Mouse (Mus musculus) kidney, postnatal 0 days (tissue): ENCODE measurements at regions not wholly inside any gene's neighbourhood (a gene's known extent, or its start where the extent isn't known, plus 50 kb on each side); places are given as distances from the start of the nearest gene placed in this dataset.
A peak's percentile ranks its signal among the peaks of the same experiment; 100 is the strongest.

Experiments used
- ATAC-seq: fragments of 200-750 bp; cut with Nextera tagmentation; replicated peaks from 2 replicates; pipeline ENCODE4 v1.8.0; 2017; ENCODE audit warnings: low read depth, moderate number of reproducible peaks, moderate TSS enrichment, moderate library complexity; ENCODE audit not compliant: low FRiP score
- DNase-seq: peaks from one replicate; pipeline ENCODE4 v3.0.0-alpha.2; 2016; ENCODE audit warnings: low spot score
- H3K27ac ChIP-seq: fragments of 300-500 bp; sonication (generic); 2 replicates; pipeline ENCODE4 v1.5.1; 2014; ENCODE audit warnings: mild to moderate bottlenecking
- H3K27me3 ChIP-seq: fragments of 300-500 bp; sonication (generic); 2 replicates; pipeline ENCODE4 v1.6.1; 2014; ENCODE audit warnings: low read length, mixed read lengths; ENCODE audit not compliant: insufficient read depth
- H3K36me3 ChIP-seq: fragments of 300-500 bp; sonication (generic); 2 replicates; pipeline ENCODE4 v1.6.1; 2014; ENCODE audit warnings: low read length, mixed read lengths; ENCODE audit not compliant: insufficient read depth
- H3K4me1 ChIP-seq: fragments of 300-500 bp; sonication (generic); replicated peaks from 2 replicates; pipeline ENCODE4 v1.6.1; 2014; ENCODE audit warnings: antibody characterized with exemption, low read length, mixed read lengths; ENCODE audit not compliant: insufficient read depth
- H3K4me2 ChIP-seq: fragments of 300-500 bp; sonication (generic); 2 replicates; pipeline ENCODE4 v1.6.1; 2014; ENCODE audit warnings: mild to moderate bottlenecking, low read length, moderate library complexity, mixed read lengths
- H3K4me3 ChIP-seq: fragments of 300-500 bp; sonication (generic); replicated peaks from 2 replicates; pipeline ENCODE4 v1.5.1; 2014; ENCODE audit warnings: low read depth, low read length
- H3K9ac ChIP-seq: fragments of 300-500 bp; sonication (generic); 2 replicates; pipeline ENCODE4 v1.6.1; 2014; ENCODE audit warnings: low read depth, low read length
- H3K9me3 ChIP-seq: fragments of 300-500 bp; sonication (generic); replicated peaks from 2 replicates; pipeline ENCODE4 v1.6.1; 2016; ENCODE audit warnings: low read length, inconsistent platforms, mixed read lengths
- CTCF ChIP-seq: IDR thresholded peaks from 2 replicates; pipeline ENCODE4 v1.5.1; 2016; ENCODE audit warnings: antibody characterized with exemption, low read depth, mild to moderate bottlenecking, moderate library complexity
- WGBS: fragments of 180-500 bp; shearing (Covaris S2); extraction: QIAGEN DNeasy Blood & Tissue Kit; methylation state at CpG from one replicate; pipeline ENCODE4 v1.1.7; 2014; 5-methylcytosine and 5-hydroxymethylcytosine counted together

- H3K36me3 ChIP-seq: no peaks in the 10 kb centered on the region
- no peak overlapping the region for H3K27ac ChIP-seq
- no peak overlapping the region for H3K4me2 ChIP-seq
- no peak for ATAC-seq
- no peak overlapping the region for H3K4me3 ChIP-seq
- no peak overlapping the region for H3K9ac ChIP-seq
- 77% methylated on average over 5 of the region's 5 CpGs for WGBS
- no peaks in the 10 kb centered on the region for H3K9me3 ChIP-seq
- no peak for TF ChIP-seq CTCF
- DNase-seq: no peak
- H3K27me3 ChIP-seq: 0 out of 2 replicates have a peak, but pooled peaks cover 4% of the 10 kb centered on the region
- H3K4me1 ChIP-seq: no peaks in the 10 kb centered on the region
These were observed 75.1 kb upstream of the Calcoco1 start for GRCm38 (mm10) chr15:102797020-102797618.

GRCm38 (mm10) chr15:102800049-102800448, 78.1 kb upstream of the Calcoco1 start:
- Histone ChIP-seq H3K9ac (no peak overlapping the region), H3K4me1 (no peaks in the 10 kb centered on the region), H3K4me2 (no peak overlapping the region), H3K27me3 (0 out of 2 replicates have a peak, but pooled peaks cover 4% of the 10 kb centered on the region), H3K4me3 (no peak overlapping the region), H3K36me3 (no peaks in the 10 kb centered on the region), H3K9me3 (no peaks in the 10 kb centered on the region), H3K27ac (no peak overlapping the region)
- 37% methylated on average over 4 of the region's 4 CpGs for WGBS
- no peak for TF ChIP-seq CTCF
- peak; percentile 38 for DNase-seq
- no peak for ATAC-seq

GRCm38 (mm10) chr15:102802265-102802813, 80.4 kb upstream of the Calcoco1 start:
- no peak overlapping the region for H3K27ac ChIP-seq
- no peak overlapping the region for H3K4me3 ChIP-seq
- H3K36me3 ChIP-seq: no peaks in the 10 kb centered on the region
- TF ChIP-seq CTCF: no peak
- no peak for ATAC-seq
- peak; percentile 4 for DNase-seq
- WGBS: 39% methylated on average over 8 of the region's 8 CpGs
- H3K4me2 ChIP-seq: no peak overlapping the region
- no peaks in the 10 kb centered on the region for H3K4me1 ChIP-seq
- no peaks in the 10 kb centered on the region for H3K9me3 ChIP-seq
- no peak overlapping the region for H3K9ac ChIP-seq
- peaks cover 3% of the 10 kb centered on the region; the same call in 1 of the 2 replicates for H3K27me3 ChIP-seq

- Histone ChIP-seq H3K9me3 (no peaks in the 10 kb centered on the region), H3K9ac (no peak overlapping the region), H3K27me3 (no peaks in the 10 kb centered on the region; the same call in 1 of the 2 replicates), H3K27ac (no peak overlapping the region), H3K4me2 (no peak overlapping the region), H3K4me1 (no peaks in the 10 kb centered on the region), H3K36me3 (no peaks in the 10 kb centered on the region), H3K4me3 (no peak overlapping the region)
- ATAC-seq (no peak), DNase-seq (peak; percentile 61)
- 41% methylated on average over 3 of the region's 3 CpGs for WGBS
- peak; percentile 81 for TF ChIP-seq CTCF
These were observed 85.4 kb upstream of the Calcoco1 start for GRCm38 (mm10) chr15:102807353-102807752.

GRCm38 (mm10) chr15:102819181-102819580, 97.2 kb upstream of the Calcoco1 start:
- no peaks in the 10 kb centered on the region for H3K4me1 ChIP-seq
- no peak overlapping the region for H3K9ac ChIP-seq
- no peaks in the 10 kb centered on the region for H3K9me3 ChIP-seq
- no peak overlapping the region for H3K4me2 ChIP-seq
- DNase-seq (no peak), ATAC-seq (no peak)
- no peaks in the 10 kb centered on the region for H3K27me3 ChIP-seq
- H3K27ac ChIP-seq: no peak overlapping the region
- WGBS: 78% methylated on average over 12 of the region's 12 CpGs
- H3K36me3 ChIP-seq: no peaks in the 10 kb centered on the region
- no peak for TF ChIP-seq CTCF
- H3K4me3 ChIP-seq: no peak overlapping the region

- Histone ChIP-seq H3K27me3 (no peaks in the 10 kb centered on the region), H3K9me3 (no peaks in the 10 kb centered on the region), H3K36me3 (no peaks in the 10 kb centered on the region), H3K27ac (no peak overlapping the region), H3K4me3 (no peak overlapping the region), H3K4me1 (no peaks in the 10 kb centered on the region), H3K4me2 (no peak overlapping the region), H3K9ac (no peak overlapping the region)
- DNase-seq (no peak), ATAC-seq (no peak)
- 84% methylated on average over 5 of the region's 5 CpGs for WGBS
- TF ChIP-seq CTCF: no peak
These were observed 81.2 kb upstream of the Hoxc13 start for GRCm38 (mm10) chr15:102839688-102840087.
